Mouse (Mus musculus) midbrain, embryonic 10.5 days (tissue): ENCODE data around the gene Krr1. TPM values are rescaled to one million over a fixed set of nuclear protein-coding genes. Genes with fewer than 3 reads are reported as not detected.

ENCODE experiments used
- DNase-seq: peaks from one replicate; pipeline ENCODE4 v3.0.0-alpha.2; 2017; ENCODE audit warnings: low spot score
- H3K27ac ChIP-seq: fragments of 300-500 bp; sonication (generic); replicated peaks from 2 replicates; pipeline ENCODE4 v1.5.1; 2016; ENCODE audit warnings: mild to moderate bottlenecking
- H3K27me3 ChIP-seq: fragments of 300-500 bp; sonication (generic); 2 replicates; pipeline ENCODE4 v1.6.1; 2016; ENCODE audit warnings: low read depth, mild to moderate bottlenecking; ENCODE audit not compliant: poor library complexity, severe bottlenecking
- H3K36me3 ChIP-seq: fragments of 300-500 bp; sonication (generic); 2 replicates; pipeline ENCODE4 v1.6.1; 2016; ENCODE audit warnings: mild to moderate bottlenecking, moderate library complexity
- H3K4me1 ChIP-seq: fragments of 300-500 bp; sonication (generic); 2 replicates; pipeline ENCODE4 v1.6.1; 2016
- H3K4me3 ChIP-seq: fragments of 300-500 bp; sonication (generic); 2 replicates; pipeline ENCODE4 v1.5.1; 2016; ENCODE audit warnings: mild to moderate bottlenecking, moderate library complexity
- H3K9me3 ChIP-seq: fragments of 300-500 bp; sonication (generic); replicated peaks from 2 replicates; pipeline ENCODE4 v1.6.1; 2016; ENCODE audit warnings: mild to moderate bottlenecking
- WGBS: fragments of 180-500 bp; shearing (Covaris S2); methylation state at CpG from one replicate; pipeline ENCODE4 v1.1.7; 2016; 5-methylcytosine and 5-hydroxymethylcytosine counted together
- polyA plus RNA-seq: library from polyadenylated mRNA; unstranded; fragments of >200 nt; fragmentation: Nextera tagmentation; extraction: Ambion mirVana; gene quantifications from 2 replicates; pipeline ENCODE4 v1.2.1, GENCODE M21; 2016

The Krr1 gene
- polyA plus RNA-seq, 1 experiment from 2014 or later: 58.8 TPM

- no peaks in the 10 kb centered on the region for H3K27me3 ChIP-seq
- no peak for DNase-seq
- H3K27ac ChIP-seq: no peak overlapping the region
- H3K9me3 ChIP-seq: no peaks in the 10 kb centered on the region
- WGBS: 86% methylated on average over 3 of the region's 3 CpGs
- H3K4me1 ChIP-seq: peaks cover 22% of the 10 kb centered on the region
- no peaks in the 10 kb centered on the region for H3K36me3 ChIP-seq
- H3K4me3 ChIP-seq: no peak overlapping the region
Observed at GRCm38 (mm10) chr10:111945563-111945962, 26.9 kb upstream of the Krr1 start.

GRCm38 (mm10) chr10:111948041-111948440 is 24.4 kb upstream of the Krr1 start:
- WGBS: 91% methylated on average over 1 of the region's 1 CpGs
- no peak for DNase-seq
- H3K36me3 ChIP-seq: no peaks in the 10 kb centered on the region

GRCm38 (mm10) chr10:111949008-111949407 is 23.5 kb upstream of the Krr1 start:
- DNase-seq: no peak
- no peaks in the 10 kb centered on the region for H3K9me3 ChIP-seq
- no peaks in the 10 kb centered on the region for H3K27me3 ChIP-seq
- peaks cover 22% of the 10 kb centered on the region for H3K4me1 ChIP-seq
- H3K27ac ChIP-seq: no peak overlapping the region
- WGBS: 27% methylated on average over 4 of the region's 4 CpGs
- no peaks in the 10 kb centered on the region for H3K36me3 ChIP-seq
- 0 out of 2 replicates have a peak overlapping the region, but pooled peaks have one; percentile 1 for H3K4me3 ChIP-seq

More at GRCm38 (mm10) chr10:111948041-111948440, 24.4 kb upstream of the Krr1 start:
- no peak overlapping the region; the same call in 1 of the 2 replicates for H3K27ac ChIP-seq
- H3K4me3 ChIP-seq: no peak overlapping the region
- peaks cover 22% of the 10 kb centered on the region for H3K4me1 ChIP-seq
- H3K9me3 ChIP-seq: no peaks in the 10 kb centered on the region
- no peaks in the 10 kb centered on the region for H3K27me3 ChIP-seq

GRCm38 (mm10) chr10:111955836-111956235 is 16.6 kb upstream of the Krr1 start:
- no peaks in the 10 kb centered on the region for H3K9me3 ChIP-seq
- H3K36me3 ChIP-seq: no peaks in the 10 kb centered on the region
- H3K27me3 ChIP-seq: peaks cover 7% of the 10 kb centered on the region; the same call in 1 of the 2 replicates
- DNase-seq: no peak
- H3K4me3 ChIP-seq: no peak overlapping the region
- WGBS: 83% methylated on average over 2 of the region's 2 CpGs
- H3K27ac ChIP-seq: no peak overlapping the region
- peaks cover 7% of the 10 kb centered on the region for H3K4me1 ChIP-seq

GRCm38 (mm10) chr10:111957271-111958045 is 15.0 kb upstream of the Krr1 start:
- no peaks in the 10 kb centered on the region for H3K36me3 ChIP-seq
- H3K27me3 ChIP-seq: peaks cover 7% of the 10 kb centered on the region; the same call in 1 of the 2 replicates
- no peak overlapping the region for H3K4me3 ChIP-seq
- WGBS: 66% methylated on average over 10 of the region's 10 CpGs
- H3K27ac ChIP-seq: no peak overlapping the region
- peaks cover 7% of the 10 kb centered on the region for H3K4me1 ChIP-seq
- peak; percentile 60 for DNase-seq
- no peaks in the 10 kb centered on the region for H3K9me3 ChIP-seq

- DNase-seq: no peak
- Histone ChIP-seq H3K27me3 (peaks cover 8% of the 10 kb centered on the region; the same call in 1 of the 2 replicates), H3K4me3 (no peak overlapping the region), H3K27ac (no peak overlapping the region), H3K4me1 (peaks cover 7% of the 10 kb centered on the region), H3K9me3 (no peaks in the 10 kb centered on the region), H3K36me3 (no peaks in the 10 kb centered on the region)
- 42% methylated on average over 4 of the region's 4 CpGs for WGBS
Observed at GRCm38 (mm10) chr10:111958046-111958421, 14.4 kb upstream of the Krr1 start.

- DNase-seq: no peak
- H3K9me3 ChIP-seq: no peaks in the 10 kb centered on the region
- H3K27me3 ChIP-seq: peaks cover 13% of the 10 kb centered on the region; the same call in 1 of the 2 replicates
- H3K36me3 ChIP-seq: no peaks in the 10 kb centered on the region
- no peak overlapping the region for H3K27ac ChIP-seq
- WGBS: 86% methylated on average over 2 of the region's 2 CpGs
- peaks cover 7% of the 10 kb centered on the region for H3K4me1 ChIP-seq
- no peak overlapping the region for H3K4me3 ChIP-seq
Observed at GRCm38 (mm10) chr10:111959353-111959752, 13.1 kb upstream of the Krr1 start.

GRCm38 (mm10) chr10:111960459-111960858 is 12.0 kb upstream of the Krr1 start:
- no peaks in the 10 kb centered on the region for H3K36me3 ChIP-seq
- no peak overlapping the region for H3K27ac ChIP-seq
- peaks cover 3% of the 10 kb centered on the region for H3K4me1 ChIP-seq
- no peaks in the 10 kb centered on the region for H3K9me3 ChIP-seq
- no peak overlapping the region for H3K4me3 ChIP-seq
- DNase-seq: no peak
- WGBS: 90% methylated on average over 6 of the region's 6 CpGs
- H3K27me3 ChIP-seq: peaks cover 13% of the 10 kb centered on the region; the same call in 1 of the 2 replicates

GRCm38 (mm10) chr10:111966394-111966793 is 6.1 kb upstream of the Krr1 start:
- Histone ChIP-seq H3K27ac (no peak overlapping the region), H3K4me3 (no peak overlapping the region), H3K27me3 (peaks cover 13% of the 10 kb centered on the region; the same call in 1 of the 2 replicates), H3K4me1 (no peaks in the 10 kb centered on the region), H3K36me3 (no peaks in the 10 kb centered on the region), H3K9me3 (no peaks in the 10 kb centered on the region)
- DNase-seq: no peak
- WGBS: 62% methylated on average over 4 of the region's 4 CpGs

GRCm38 (mm10) chr10:111971929-111972328 is 535 bp upstream of the Krr1 start:
- H3K36me3 ChIP-seq: peaks cover 15% of the 10 kb centered on the region
- no peaks in the 10 kb centered on the region for H3K9me3 ChIP-seq
- 81% methylated on average over 3 of the region's 3 CpGs for WGBS
- peaks cover 9% of the 10 kb centered on the region for H3K4me1 ChIP-seq
- peaks cover 7% of the 10 kb centered on the region; the same call in 1 of the 2 replicates for H3K27me3 ChIP-seq
- DNase-seq: no peak
- peak overlapping the region; percentile 94; the same call in 1 of the 2 replicates for H3K4me3 ChIP-seq
- no peak overlapping the region for H3K27ac ChIP-seq

- peak; percentile 60 for DNase-seq
- WGBS: 45% methylated on average over 5 of the region's 5 CpGs
- Histone ChIP-seq H3K36me3 (peaks cover 71% of the 10 kb centered on the region), H3K27me3 (no peaks in the 10 kb centered on the region), H3K4me3 (no peak overlapping the region), H3K4me1 (peaks cover 9% of the 10 kb centered on the region), H3K27ac (no peak overlapping the region), H3K9me3 (no peaks in the 10 kb centered on the region)
Observed at GRCm38 (mm10) chr10:111977584-111977983, 5.1 kb downstream of the Krr1 start.

- WGBS: 91% methylated on average over 5 of the region's 5 CpGs
- Histone ChIP-seq H3K27me3 (no peaks in the 10 kb centered on the region), H3K27ac (no peak overlapping the region), H3K4me3 (no peak overlapping the region), H3K9me3 (no peaks in the 10 kb centered on the region), H3K4me1 (no peaks in the 10 kb centered on the region), H3K36me3 (peaks cover 95% of the 10 kb centered on the region)
- no peak for DNase-seq
Observed at GRCm38 (mm10) chr10:111983070-111983469, 10.6 kb downstream of the Krr1 start.

- no peak overlapping the region for H3K27ac ChIP-seq
- H3K27me3 ChIP-seq: no peaks in the 10 kb centered on the region
- DNase-seq: no peak
- H3K4me1 ChIP-seq: no peaks in the 10 kb centered on the region
- no peaks in the 10 kb centered on the region for H3K9me3 ChIP-seq
- WGBS: 96% methylated on average over 6 of the region's 6 CpGs
- H3K36me3 ChIP-seq: peaks cover 68% of the 10 kb centered on the region
- no peak overlapping the region for H3K4me3 ChIP-seq
Observed at GRCm38 (mm10) chr10:111986453-111986852, 14.0 kb downstream of the Krr1 start.
